Mouse (Mus musculus) heart, postnatal 4 days (tissue): Measurements from ENCODE around the gene Hdac7. TPM values are rescaled to one million over a fixed set of nuclear protein-coding genes. Genes with fewer than 3 reads are reported as not detected.

ENCODE experiments used
- DNase-seq: peaks from one replicate; pipeline ENCODE4 v3.0.0; 2021
- total RNA-seq, 2 experiments: library from RNA; stranded (reverse); gene quantifications; 2 replicates each; pipeline ENCODE4 v1.2.3; 2021

The Hdac7 gene
- total RNA-seq, 2 experiments from 2014 or later: 51.6 to 52.0 TPM

DNA sequence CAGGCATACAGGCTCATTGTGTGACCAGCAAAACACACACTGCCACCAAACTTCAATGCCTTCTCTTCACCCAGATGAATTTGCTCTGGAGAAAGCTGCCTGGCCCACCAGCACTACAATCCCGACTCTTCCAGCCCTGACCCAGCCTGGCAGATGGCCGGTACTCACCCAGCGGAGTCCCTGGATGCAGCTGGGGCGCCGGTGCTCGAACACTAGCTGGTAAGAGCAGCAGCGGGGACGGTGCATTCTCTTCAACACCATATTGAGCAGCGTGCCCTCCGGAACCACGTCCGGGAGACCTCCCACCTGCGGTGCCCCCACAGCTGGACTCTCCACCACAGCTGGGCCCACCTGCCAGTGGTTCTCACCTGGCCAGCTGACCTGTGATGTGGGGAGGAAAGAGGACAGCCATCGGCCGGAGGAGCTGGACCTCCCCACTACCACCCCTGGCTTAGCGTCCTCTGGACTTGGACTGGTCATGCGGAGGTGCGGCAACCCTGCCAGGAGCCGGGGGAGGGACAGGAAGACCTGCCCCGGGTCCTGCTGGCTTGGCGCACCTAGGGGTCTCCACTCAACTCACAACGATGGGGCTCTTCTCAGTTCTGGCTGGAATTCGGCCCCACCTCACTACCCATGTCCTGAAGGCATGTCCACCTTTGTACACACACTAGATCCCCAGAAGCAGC, 77.6 kb downstream of the Hdac7 start:
- no peak for DNase-seq

DNA sequence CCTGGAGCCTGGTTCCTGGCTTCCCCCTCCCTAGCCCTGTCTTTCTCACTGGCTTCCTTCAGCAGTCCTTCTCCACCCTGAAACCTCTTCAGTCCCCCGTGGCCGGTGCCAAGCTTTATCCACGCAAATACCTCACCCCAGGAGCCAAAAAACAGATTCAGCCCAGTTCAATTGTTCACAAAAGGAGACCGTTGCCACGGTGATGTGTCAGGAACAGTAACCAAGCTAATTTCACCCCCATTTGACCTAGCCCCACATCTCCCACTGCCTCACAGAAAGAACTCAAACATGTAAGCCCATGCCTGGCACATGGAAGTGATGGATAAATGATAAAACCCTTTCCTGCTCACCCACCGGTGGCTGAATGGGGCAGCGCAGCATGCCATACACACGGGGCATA, 78.1 kb downstream of the Hdac7 start:
- no peak for DNase-seq

DNA sequence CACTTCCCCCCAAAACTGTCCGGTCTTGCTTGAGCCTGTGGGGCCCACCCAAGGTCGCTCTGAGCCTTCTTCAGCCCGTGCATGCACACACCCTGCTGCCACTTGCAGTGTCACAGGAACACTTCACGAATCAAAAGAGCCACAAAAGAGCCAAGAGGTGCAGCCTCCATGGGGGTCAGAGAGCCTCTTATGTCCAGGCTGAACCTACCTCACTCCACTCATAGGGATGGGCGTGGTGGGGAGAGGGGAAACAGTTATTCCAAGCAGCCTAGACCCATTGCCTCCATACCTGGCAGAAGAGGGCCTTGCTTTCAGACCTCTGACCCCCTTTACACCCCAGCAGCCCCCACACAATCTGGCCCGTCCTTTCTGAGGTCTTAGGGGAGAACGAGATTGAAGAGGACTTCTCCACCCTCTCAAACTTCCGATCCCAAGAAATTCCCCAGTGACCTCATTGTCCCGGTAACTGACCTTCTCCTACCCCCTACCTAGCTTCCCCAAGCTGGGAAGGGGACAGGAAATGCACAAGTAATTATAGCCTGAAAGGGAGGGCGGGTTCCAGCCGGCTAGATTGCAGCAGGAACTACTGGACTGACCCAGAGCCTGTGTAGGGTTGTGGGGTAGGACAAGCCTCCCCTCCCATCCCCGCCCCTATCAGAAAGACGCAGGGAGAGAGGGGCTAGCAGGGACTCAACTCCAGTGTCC, 79.1 kb downstream of the Hdac7 start:
- no peak for DNase-seq

DNA sequence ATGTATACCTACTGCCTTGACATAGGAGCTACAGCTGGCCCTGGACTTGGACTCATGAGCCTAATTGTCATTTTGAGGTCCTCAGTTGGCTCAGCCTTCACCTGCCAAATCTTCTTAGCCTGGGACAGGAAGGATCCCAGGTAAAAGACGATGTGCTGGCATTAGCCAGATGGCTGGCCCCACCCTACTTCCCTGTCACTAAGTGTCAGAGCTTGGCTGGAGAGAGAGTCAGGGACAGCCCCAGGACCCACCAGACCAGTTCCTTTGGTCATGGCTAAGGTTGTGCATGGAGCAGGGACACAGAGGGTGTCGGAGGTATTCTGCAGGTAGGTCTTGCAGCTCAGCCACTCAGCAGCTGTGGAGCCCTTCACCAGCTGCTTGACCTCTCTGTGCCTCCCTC, 79.8 kb downstream of the Hdac7 start:
- no peak for DNase-seq

DNA sequence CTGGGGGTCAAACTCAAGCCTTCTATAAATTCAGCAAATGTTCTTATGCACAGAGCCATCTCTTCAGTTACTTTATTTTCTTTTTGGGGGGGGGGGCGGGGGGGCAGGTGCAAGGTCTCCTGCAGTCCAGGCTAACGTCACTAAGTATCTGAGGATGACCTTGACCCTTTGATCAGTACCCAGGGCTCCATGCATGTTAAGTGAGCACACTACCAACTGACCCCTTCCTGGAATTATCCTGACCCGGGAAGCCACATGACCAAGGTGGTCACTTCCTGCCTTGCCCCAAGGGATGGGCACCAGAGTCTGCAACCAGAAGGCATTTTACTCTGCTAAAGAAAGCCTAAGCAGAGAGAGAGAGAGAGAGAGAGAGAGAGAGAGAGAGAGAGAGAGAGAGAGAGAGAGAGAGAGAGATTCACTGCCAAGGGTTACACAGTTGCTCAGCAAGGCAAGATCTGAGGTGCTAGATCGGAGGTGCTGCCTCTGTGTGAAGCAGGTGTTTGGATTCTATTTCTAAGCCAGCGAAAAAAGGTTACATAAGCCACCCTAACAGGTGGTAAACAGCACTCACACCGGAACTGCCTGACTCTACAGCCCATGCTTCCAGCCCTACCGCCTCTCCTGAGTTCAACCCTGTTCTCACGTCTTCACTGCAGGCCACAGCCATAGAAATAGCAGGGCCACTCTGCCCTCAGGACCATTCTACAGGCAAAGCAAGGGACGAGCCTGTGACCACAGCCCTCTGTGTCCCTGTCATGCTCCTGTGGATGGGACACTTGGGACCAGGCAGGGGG, 80.8 kb downstream of the Hdac7 start:
- no peak for DNase-seq

DNA sequence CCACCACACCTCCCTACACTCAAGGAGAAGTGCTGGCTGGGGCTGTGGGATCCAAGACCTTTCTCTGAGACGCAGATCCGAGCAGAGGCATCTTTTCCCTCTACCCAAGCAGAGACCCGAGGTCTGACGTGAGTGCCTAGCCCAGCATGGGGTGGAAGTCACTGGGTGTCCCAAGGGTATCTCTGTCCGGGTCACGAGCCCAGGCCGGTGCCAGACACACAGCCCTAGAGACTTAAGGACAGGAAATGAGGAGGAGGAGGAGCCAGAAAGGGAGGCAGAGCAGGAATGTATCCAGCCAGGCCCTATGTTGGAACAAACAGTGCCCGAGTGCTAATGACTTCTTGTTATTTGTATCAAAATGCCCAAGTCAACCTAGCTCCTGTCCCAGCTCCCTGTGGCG, 81.6 kb downstream of the Hdac7 start:
- DNase-seq: peak; percentile 58

DNA sequence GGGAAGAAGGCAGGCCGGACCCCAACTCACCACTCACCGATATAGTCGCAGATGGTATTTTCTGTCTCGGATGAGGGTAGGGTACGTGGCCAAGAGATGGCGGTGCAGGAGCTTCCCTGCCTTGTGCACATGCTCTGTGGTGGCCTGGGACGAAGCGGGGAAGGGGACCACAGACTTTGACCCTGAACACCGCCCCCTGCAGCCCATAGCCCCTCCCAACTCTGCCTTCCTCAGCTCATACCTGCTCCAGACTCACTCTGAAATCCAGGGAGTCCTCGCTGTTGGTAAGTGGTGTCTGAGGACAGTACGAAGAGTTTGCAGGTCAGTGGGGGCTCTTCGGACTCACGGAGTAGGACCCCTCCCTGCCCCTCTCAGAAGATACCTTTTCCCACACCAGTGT, 82.9 kb downstream of the Hdac7 start:
- DNase-seq: no peak

DNA sequence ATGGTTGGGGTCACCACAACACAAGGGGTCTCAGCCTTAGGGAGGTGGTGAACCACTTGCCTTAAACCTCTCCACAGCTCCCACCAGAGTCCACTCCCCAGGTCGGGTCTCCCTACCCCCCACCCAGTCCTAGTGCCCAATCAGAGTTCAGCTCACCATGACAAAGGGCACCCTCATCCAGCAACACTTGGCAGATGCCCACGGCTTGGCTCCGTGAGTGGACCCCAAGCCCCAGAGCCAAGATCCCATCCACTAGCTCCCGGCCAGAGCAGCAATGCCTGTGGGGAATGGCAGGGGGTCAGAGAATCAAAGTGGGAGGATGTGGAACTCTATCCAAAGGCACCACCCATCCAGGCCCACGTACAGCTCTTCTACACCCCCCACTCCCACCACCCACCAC, 83.3 kb downstream of the Hdac7 start:
- DNase-seq: no peak

DNA sequence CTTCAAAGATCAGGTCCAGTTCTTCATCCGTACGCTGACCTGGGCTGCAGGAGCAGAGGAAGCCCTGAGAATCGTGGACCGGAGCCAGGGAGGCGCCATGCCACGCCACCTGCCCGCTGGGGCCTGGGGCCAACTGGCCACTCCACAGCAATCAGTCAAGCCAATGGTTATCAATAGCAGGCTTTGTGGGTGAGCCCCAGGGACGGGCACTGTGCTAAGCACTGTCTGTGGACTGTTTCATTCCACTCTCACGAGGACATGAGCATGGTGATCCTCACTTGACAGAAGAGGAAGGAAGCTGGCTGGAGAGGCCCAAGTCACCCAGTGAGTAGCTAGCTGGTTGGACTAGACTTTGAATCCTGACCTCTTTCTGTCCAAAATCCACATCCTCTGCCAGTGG, 84.3 kb downstream of the Hdac7 start:
- no peak for DNase-seq

DNA sequence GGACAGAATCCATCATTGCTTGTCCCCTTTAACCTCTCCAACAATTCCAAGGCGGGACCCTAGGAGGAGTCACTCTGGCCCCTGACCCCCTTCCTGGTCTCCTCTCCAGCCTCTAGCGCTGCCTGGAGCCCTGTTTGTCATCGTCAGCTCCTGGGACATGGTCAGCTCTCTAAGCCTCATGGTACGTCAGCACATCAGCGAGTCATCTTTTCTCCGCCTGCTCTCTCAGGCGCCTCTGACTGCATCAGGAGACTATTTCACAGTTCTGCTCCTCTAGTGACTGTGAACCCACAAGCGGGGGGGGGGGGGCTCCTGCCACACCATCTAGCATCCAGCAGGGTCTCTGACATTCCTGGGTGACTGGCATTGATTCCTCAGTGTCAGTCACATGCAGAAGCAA, 88.9 kb downstream of the Hdac7 start:
- no peak for DNase-seq

DNA sequence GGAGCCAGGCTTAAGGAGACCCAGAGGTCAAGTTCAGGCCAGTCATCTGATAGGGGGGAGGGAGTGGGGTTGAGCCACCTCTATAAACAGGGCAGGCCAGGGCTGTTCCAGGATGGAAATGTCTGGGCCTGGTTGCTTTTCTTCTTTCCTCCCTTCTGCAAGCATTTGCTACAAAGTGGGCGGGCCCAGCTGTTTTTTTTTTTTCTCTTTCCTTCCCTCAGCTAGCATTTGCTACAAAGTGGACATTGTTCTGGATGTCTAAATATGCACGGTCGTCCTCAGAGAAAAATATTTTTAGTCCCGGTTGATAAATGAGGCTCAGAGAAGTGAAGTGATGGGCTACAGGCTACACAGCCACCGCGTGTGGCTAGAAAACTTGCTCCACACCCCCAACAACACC, 89.8 kb downstream of the Hdac7 start:
- no peak for DNase-seq

DNA sequence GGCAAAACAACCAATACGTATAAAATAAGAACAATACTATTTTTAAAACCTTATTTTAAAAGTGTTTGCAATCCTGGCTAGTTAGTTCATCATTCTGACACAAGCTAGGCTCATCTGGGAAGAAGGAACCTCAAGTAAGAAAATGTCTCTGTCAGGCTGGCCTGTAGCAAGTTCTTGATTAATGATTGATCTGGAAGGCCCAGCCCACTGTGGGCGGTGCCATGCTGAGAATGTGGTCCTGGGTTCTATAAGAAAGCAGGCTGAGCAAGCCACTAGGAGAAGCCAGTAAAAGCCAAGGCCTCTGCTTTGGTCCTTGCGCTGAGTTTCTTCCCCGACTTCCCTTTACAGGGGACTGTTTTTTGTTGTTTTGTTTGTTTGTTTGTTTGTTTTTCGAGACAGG, 91.8 kb downstream of the Hdac7 start:
- DNase-seq: no peak

DNA sequence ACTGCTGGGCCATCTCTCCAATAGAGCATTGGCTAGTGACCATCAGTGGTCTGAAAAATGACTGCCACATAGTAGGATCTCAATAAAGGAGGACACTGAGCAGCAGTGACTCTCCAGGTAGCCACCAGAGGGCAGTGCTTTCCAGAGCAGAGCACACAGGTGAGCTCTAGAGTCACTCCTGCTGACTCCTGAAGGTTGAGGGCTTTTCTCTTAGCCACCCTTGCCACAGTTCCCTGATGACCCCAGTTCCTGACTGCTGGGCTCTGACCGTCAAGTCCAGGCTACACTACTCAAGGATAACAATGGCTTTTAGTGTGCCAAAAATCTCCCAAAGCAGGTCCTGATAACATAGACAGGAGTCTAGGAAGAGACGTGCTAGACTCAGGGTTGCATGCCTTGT, 92.6 kb downstream of the Hdac7 start:
- DNase-seq: no peak

DNA sequence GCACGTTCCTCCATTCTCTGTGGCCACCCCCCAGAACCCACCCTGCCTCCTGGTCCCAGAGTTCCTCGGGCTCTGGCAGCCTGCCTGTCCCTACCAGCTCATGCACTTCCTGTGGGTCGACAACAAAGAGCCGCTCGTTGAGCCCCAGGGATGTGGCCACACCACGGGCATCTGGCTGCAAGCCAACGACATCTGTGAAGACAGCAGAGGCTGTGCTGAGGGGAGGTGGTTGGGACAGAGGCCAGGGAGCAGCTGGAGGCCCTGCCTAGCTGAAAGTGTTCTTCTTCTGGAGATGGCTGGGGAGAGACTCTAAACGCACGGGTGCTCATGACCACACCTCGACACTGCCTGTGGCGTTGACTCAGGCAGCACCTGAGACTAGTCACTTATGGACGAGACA, 93.6 kb downstream of the Hdac7 start:
- DNase-seq: peak; percentile 85

DNA sequence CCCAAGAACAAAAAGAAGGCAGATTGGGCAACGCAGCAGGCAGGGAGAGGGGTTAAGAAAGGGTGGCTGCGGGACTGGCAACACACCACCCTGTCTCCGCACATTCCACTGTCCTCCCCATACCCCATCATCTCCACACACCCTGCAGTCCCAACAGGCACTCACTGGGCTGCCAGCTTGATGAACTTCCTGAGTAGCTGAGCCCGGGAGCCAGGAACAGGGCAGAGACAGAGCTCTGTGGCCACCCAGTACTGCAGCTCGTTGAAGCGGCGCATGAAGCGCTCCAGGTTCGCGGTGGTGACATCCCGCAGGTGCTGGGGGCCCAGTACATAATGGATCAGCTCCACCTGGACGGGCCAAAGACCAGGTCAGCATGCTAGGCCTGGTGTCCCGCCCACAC, 94.5 kb downstream of the Hdac7 start:
- DNase-seq: no peak

DNA sequence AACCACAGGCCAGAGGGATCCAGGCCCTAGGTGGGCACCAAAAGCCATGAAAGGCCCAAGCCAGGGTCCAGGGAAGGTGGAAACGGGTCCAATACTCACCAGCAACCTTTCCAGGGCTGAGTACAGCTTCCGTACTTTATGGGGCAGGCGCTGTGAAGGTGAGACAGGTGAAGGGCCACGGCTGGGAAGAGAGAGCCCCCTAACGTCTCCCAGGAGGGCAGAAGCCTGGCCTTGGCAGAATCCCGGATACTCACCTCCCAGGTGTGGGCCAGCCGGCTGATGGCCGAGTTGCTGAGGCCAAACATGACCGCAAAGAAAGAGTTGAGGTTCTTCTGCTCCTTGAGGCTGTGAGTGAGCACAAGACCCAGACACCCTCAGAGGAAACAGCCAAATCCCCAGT, 94.9 kb downstream of the Hdac7 start:
- no peak for DNase-seq

DNA sequence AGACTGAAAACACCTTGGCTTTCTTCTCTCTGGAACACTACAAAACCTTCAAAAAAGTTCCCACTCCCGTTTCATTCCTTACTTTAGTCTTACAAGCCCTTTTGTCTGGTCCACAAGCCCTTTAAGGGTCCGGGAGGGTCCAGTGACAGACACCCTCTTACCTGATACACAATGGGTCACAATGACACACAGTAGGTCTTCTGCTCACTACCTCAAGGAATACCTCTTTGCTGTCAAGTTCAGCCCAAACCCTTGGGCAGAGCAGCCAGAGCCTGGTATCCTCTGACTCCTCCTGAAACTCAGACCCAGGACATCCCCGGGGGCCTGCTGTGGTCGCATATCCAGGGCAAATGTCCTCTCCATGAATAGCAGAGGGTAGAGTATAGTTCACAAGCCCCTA, 95.3 kb downstream of the Hdac7 start:
- no peak for DNase-seq

DNA sequence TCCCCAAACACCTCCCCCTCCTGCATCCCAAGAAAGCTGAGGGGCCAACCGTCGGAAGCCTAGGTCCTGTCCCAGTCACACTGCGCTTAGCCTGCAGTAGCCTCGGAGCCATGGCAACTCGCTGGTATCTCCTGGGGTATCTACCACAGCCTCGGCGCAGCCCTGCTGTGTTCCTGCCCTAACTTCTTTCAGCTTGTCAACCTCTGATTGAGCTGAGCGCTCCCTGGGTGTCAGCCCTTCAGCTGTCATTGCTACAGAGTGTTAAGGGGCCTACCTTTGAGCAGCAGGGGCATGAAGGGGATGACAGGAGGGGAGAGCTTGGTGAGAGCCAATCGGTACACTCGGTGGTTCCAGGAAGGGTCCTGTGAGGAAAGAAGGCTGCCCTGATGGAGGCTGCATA, 96.0 kb downstream of the Hdac7 start:
- no peak for DNase-seq

DNA sequence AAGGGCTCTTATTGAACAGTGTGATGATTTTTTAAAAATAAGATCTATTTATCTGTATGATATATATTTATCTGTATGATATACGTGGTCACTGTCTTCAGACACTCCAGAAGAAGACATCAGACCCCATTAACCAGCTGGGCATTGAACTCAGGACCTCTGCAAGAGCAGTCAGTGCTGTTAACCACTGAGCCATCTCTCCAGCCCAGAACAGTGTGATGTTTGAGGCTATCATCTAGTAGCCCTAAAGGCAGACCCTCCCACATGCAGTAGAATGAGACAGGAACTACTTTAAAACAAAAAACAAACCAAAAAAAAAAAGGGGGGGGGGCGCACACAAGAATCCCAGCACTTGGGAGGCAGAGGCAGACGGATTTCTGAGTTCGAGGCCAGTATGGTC, 96.8 kb downstream of the Hdac7 start:
- no peak for DNase-seq

DNA sequence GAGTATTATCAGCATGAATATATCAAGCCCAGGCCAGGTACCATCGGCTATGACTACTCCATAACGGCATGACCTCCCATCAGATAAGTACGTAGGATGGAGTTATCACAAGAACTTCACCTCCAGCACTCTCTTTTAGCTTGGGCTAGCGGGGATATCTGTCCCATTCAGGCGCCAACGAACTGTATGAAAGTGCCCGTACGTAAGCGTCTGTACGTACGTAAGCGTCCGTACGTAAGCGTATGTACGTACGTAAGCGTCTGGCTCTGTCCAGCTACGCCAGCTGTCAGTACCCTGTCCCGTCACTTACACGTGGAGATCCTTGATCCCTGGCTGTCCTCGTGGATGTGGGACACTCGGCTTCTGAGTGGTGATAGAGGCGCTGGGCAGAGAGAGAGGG, 97.6 kb downstream of the Hdac7 start:
- no peak for DNase-seq

DNA sequence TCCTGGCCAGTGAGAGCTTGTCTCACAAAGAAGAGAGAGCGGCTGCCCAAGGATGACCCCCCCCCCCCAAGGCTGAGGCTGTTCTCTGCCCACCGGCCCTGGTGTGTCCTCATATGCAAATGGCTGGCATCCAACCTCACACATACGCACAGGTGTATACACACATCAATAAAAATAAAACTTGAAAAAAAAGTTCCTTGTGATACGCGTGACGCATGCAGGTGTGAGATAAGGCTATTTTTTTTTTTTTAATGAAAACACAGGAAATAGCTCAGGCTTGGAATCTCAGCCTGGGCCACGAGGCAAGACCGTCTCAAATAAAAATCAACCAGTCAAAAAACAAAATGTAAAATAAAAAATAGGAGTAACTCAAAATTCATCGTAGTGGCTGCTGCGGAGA, 98.0 kb downstream of the Hdac7 start:
- no peak for DNase-seq

DNA sequence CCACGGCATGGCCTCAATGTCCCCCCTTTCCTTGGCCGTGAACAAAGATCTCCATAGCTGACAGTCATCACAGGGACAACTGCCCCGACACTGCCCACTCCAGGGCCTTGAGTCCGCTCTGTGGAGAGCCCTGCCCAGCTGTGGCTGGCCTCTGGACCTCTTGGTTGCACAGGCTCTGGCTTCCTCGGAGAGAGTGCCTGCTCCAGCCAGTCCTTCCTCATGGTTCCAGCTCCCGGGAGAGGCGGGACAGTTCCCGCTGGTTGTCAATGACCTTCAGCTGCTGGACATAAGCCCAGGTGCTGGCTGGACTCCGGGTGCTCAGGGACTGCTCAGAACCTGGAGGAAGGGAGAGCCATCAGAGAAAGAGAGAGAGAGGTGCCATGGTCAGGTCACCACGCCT, 99.0 kb downstream of the Hdac7 start:
- peak; percentile 78 for DNase-seq

DNA sequence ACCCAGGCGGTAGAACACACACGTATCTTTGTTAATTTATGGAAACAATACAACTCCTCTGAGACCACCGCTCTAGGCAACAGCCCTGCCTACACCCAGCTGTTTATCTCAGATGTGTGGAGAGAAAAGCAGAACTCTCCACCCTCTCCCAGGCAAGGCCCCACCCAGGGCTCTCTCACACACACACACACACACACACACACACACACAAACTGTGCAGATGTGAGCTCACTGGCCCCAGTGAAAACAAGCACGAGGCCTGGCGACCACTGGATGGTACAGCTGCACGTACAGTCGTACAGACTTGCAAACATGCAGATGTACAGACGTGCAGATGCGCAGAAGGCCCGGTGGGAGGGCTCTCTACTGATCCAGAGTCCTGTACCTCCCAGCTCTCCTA, 99.4 kb downstream of the Hdac7 start:
- DNase-seq: no peak
